ENCODE assay signal across 8 mouse cellular contexts in the genomic region with DNA sequence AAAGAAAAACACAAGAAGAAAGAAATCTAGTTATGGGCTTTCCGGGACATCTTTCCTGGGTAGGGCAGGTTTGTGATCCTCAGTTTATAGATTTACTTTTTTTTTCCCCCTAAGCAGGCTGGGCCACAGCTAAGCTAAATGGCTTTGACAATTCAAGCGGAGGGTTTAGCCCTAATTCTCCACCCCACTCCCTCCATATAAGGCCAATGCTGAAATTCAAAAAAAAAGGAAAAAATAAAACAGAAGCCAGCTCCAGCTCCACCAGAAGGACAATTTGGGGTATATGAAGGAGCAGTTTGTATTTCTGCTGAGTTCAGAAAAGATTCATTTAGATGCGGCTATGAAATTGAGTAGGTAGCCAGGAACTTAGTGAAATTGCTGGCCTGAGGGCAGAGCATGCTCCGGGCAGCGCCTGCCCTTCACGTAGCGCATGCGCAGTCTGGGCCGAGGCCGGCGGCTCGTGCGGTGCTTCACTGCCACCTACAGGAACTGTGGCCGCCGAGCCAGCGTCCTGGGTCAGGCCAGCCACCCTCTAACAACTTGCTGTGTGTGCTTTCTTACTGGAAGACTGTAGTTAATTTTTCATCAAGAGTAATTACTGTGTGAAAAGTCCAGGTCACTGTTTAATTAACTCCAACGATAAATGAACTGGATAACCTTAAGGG.
DNase-seq lines count a peak whose midpoint lies in the region; ATAC-seq lines count a peak whose summit lies in the region.

No protein-coding gene starts in this region.

- DNase-seq in brain, adult 2 months (ENCODE audit: low read depth, low spot score): peak; percentile 90
- DNase-seq in heart, embryonic 10.5 days (ENCODE audit: low spot score): peak; percentile 91
- DNase-seq in midbrain, embryonic 14.5 days: peak; percentile 94
- peak; percentile 66 to 78 for DNase-seq in spleen, adult 18-20 months

- no peaks in the 10 kb centered on the region for H3K36me3 ChIP-seq in embryonic facial prominence, embryonic 15.5 days
- no peaks in the 10 kb centered on the region for H3K36me3 ChIP-seq in heart, embryonic 10.5 days
- no peaks in the 10 kb centered on the region for H3K36me3 ChIP-seq in kidney, embryonic 14.5 days (ENCODE audit: control insufficient read depth, insufficient read depth, low read length)
- H3K36me3 ChIP-seq in limb, embryonic 12.5 days: no peaks in the 10 kb centered on the region
- no peaks in the 10 kb centered on the region for H3K36me3 ChIP-seq in midbrain, embryonic 14.5 days (ENCODE audit: control insufficient read depth, insufficient read depth, low read length)

- peak; percentile 87 for ATAC-seq in embryonic facial prominence, embryonic 15.5 days (ENCODE audit: insufficient number of reproducible peaks, low FRiP score, low TSS enrichment, low read depth)
- ATAC-seq in kidney, embryonic 14.5 days (ENCODE audit: low FRiP score, low TSS enrichment): peak; percentile 97
- peak; percentile 79; the same call in 1 of the 2 replicates for ATAC-seq in limb, embryonic 12.5 days (ENCODE audit: insufficient number of reproducible peaks, insufficient read depth, low FRiP score, low TSS enrichment, low read depth)
- ATAC-seq in midbrain, embryonic 14.5 days (ENCODE audit: low FRiP score, low TSS enrichment): peak; percentile 92
- ATAC-seq in erythroblast, adult 5-6 weeks (replicated peaks; ENCODE audit: low FRiP score, poor library complexity, severe bottlenecking): no peak

- no peak overlapping the region for H3K9ac ChIP-seq in embryonic facial prominence, embryonic 15.5 days
- no peak overlapping the region for H3K9ac ChIP-seq in kidney, embryonic 14.5 days (ENCODE audit: low read depth, low read length)
- H3K9ac ChIP-seq in limb, embryonic 12.5 days (replicated peaks): no peak overlapping the region
- no peak overlapping the region; the same call in 1 of the 2 replicates for H3K9ac ChIP-seq in midbrain, embryonic 14.5 days (replicated peaks; ENCODE audit: low read length)

- no peaks in the 10 kb centered on the region for H3K27me3 ChIP-seq in embryonic facial prominence, embryonic 15.5 days
- no peaks in the 10 kb centered on the region for H3K27me3 ChIP-seq in heart, embryonic 10.5 days (ENCODE audit: insufficient read depth, poor library complexity, severe bottlenecking)
- H3K27me3 ChIP-seq in kidney, embryonic 14.5 days (ENCODE audit: control insufficient read depth, insufficient read depth, low read length): no peaks in the 10 kb centered on the region
- H3K27me3 ChIP-seq in limb, embryonic 12.5 days: no peaks in the 10 kb centered on the region
- H3K27me3 ChIP-seq in midbrain, embryonic 14.5 days (ENCODE audit: control insufficient read depth, insufficient read depth, low read length): no peaks in the 10 kb centered on the region

- peak overlapping the region; percentile 39 for H3K4me2 ChIP-seq in embryonic facial prominence, embryonic 15.5 days (replicated peaks)
- H3K4me2 ChIP-seq in kidney, embryonic 14.5 days (replicated peaks; ENCODE audit: low read depth, low read length): peak overlapping the region; percentile 23; the same call in 1 of the 2 replicates
- peak overlapping the region; percentile 43 for H3K4me2 ChIP-seq in limb, embryonic 12.5 days
- H3K4me2 ChIP-seq in midbrain, embryonic 14.5 days (ENCODE audit: low read length): peak overlapping the region; percentile 35

- no peaks in the 10 kb centered on the region for H3K9me3 ChIP-seq in embryonic facial prominence, embryonic 15.5 days (replicated peaks)
- H3K9me3 ChIP-seq in heart, embryonic 10.5 days: no peaks in the 10 kb centered on the region
- H3K9me3 ChIP-seq in kidney, embryonic 14.5 days (ENCODE audit: control insufficient read depth, low read length): no peaks in the 10 kb centered on the region
- no peaks in the 10 kb centered on the region for H3K9me3 ChIP-seq in limb, embryonic 12.5 days
- no peaks in the 10 kb centered on the region for H3K9me3 ChIP-seq in midbrain, embryonic 14.5 days (ENCODE audit: control insufficient read depth, low read length)

- 5% methylated on average over 17 of the region's 17 CpGs for WGBS in embryonic facial prominence, embryonic 15.5 days
- 10% methylated on average over 17 of the region's 17 CpGs for WGBS in heart, embryonic 10.5 days
- WGBS in kidney, embryonic 14.5 days: 5% methylated on average over 17 of the region's 17 CpGs
- 6% methylated on average over 17 of the region's 17 CpGs for WGBS in limb, embryonic 12.5 days
- 5% methylated on average over 17 of the region's 17 CpGs for WGBS in midbrain, embryonic 14.5 days

- H3K27ac ChIP-seq in embryonic facial prominence, embryonic 15.5 days (replicated peaks): no peak overlapping the region; the same call in 1 of the 2 replicates
- 0 out of 2 replicates have a peak overlapping the region, but pooled peaks have one; percentile 3 for H3K27ac ChIP-seq in heart, embryonic 10.5 days
- no peak overlapping the region for H3K27ac ChIP-seq in kidney, embryonic 14.5 days (ENCODE audit: low read depth, low read length)
- H3K27ac ChIP-seq in limb, embryonic 12.5 days: peak overlapping the region; percentile 29; the same call in 1 of the 2 replicates
- no peak overlapping the region for H3K27ac ChIP-seq in midbrain, embryonic 14.5 days (replicated peaks; ENCODE audit: low read depth, low read length)

- no peak overlapping the region; the same call in 1 of the 2 replicates for H3K4me3 ChIP-seq in embryonic facial prominence, embryonic 15.5 days (replicated peaks)
- H3K4me3 ChIP-seq in heart, embryonic 10.5 days: no peak overlapping the region
- no peak overlapping the region for H3K4me3 ChIP-seq in kidney, embryonic 14.5 days (ENCODE audit: low read length)
- no peak overlapping the region for H3K4me3 ChIP-seq in limb, embryonic 12.5 days (replicated peaks)
- H3K4me3 ChIP-seq in midbrain, embryonic 14.5 days (replicated peaks; ENCODE audit: low read depth, low read length): no peak overlapping the region

- peaks cover 10% of the 10 kb centered on the region for H3K4me1 ChIP-seq in embryonic facial prominence, embryonic 15.5 days
- H3K4me1 ChIP-seq in heart, embryonic 10.5 days: no peaks in the 10 kb centered on the region
- no peaks in the 10 kb centered on the region for H3K4me1 ChIP-seq in kidney, embryonic 14.5 days (ENCODE audit: control insufficient read depth, insufficient read depth, low read length)
- H3K4me1 ChIP-seq in limb, embryonic 12.5 days (replicated peaks): peaks cover 23% of the 10 kb centered on the region
- 0 out of 2 replicates have a peak, but pooled peaks cover 2% of the 10 kb centered on the region for H3K4me1 ChIP-seq in midbrain, embryonic 14.5 days (ENCODE audit: control insufficient read depth, insufficient read depth, low read length)

Comparison
In these comparisons a context has a peak if more than half of its experiments do, and no peak if none do; other contexts are left out.
1. H3K27ac ChIP-seq: peak in heart, embryonic 10.5 days (single experiment) and limb, embryonic 12.5 days (single experiment); none in embryonic facial prominence, embryonic 15.5 days (single experiment), kidney, embryonic 14.5 days (single experiment) and midbrain, embryonic 14.5 days (single experiment).
2. Peak in every context shown above with its lines, with median percentiles within 50 percentile points of each other: DNase-seq and H3K4me2 ChIP-seq.